Mouse (Mus musculus) liver, embryonic 14.5 days (tissue): ENCODE measurements around the gene Trabd2b.

Experiments used
- CTCF ChIP-seq: IDR thresholded peaks from 2 replicates; pipeline ENCODE4 v1.5.1; 2016; ENCODE audit warnings: antibody characterized with exemption, low read depth, control low read depth
- EP300 ChIP-seq: IDR thresholded peaks from 2 replicates; pipeline ENCODE4 v1.6.1; 2016; ENCODE audit warnings: antibody characterized with exemption, low read depth

DNA sequence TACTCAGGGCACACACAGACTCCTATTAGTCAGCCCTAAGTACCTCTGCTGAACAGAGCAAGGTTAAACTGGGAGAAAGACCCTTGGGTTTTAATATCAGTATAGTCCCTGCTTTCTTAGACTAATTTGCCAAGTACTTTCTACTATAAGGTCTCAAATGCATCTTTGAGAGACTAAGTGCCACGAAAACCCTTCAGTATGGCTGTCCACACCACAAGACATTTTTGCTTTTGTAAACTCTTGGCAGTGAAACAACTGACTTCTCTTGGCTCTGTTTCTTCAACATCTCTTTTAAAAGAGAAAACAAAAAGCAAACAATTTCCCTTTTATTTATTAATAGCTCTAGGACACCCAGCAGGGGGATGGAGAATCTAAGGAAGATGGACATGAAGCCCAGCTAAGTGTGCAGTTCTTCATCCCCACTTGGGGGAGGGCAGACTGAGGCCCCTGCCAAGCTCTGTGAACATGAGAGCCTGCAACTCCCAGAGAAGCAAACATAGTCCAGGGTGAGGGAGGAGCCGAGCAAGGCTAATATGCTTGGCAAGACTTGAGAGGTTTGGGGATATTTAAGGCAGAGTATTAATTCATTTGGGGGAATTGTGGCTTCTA lies 18.9 kb upstream of the Trabd2b start:
- TF ChIP-seq CTCF = no peak
- no peak for TF ChIP-seq EP300
